Mouse (Mus musculus): Measurements from ENCODE around the gene Cyp46a1. TPM values are rescaled to one million over a fixed set of nuclear protein-coding genes. Genes with fewer than 3 reads are reported as not detected.

The Cyp46a1 gene
- polyA plus RNA-seq, 1 experiment from 2014 or later = 6.3 TPM

- Histone ChIP-seq H3K27me3 (peaks cover 53% of the 10 kb centered on the region), H3K4me2 (no peak overlapping the region), H3K9me3 (no peaks in the 10 kb centered on the region), H3K27ac (no peak overlapping the region), H3K9ac (no peak overlapping the region), H3K36me3 (no peaks in the 10 kb centered on the region), H3K4me3 (no peak overlapping the region), H3K4me1 (peaks cover 16% of the 10 kb centered on the region)
- 44% methylated on average over 10 of the region's 10 CpGs for WGBS
- no peak for ATAC-seq (ENCODE audit: insufficient number of reproducible peaks, low FRiP score, low TSS enrichment, low read depth)
Observed at GRCm38 (mm10) chr12:108315818-108316217, 18.4 kb upstream of the Cyp46a1 start.

GRCm38 (mm10) chr12:108316655-108317054 lies 17.5 kb upstream of the Cyp46a1 start:
- Histone ChIP-seq H3K4me3 (no peak overlapping the region), H3K36me3 (no peaks in the 10 kb centered on the region), H3K4me1 (peaks cover 16% of the 10 kb centered on the region), H3K9me3 (no peaks in the 10 kb centered on the region), H3K27ac (no peak overlapping the region), H3K4me2 (no peak overlapping the region), H3K9ac (no peak overlapping the region), H3K27me3 (peaks cover 60% of the 10 kb centered on the region)
- WGBS = 30% methylated on average over 6 of the region's 6 CpGs
- ATAC-seq (ENCODE audit: insufficient number of reproducible peaks, low FRiP score, low TSS enrichment, low read depth) = no peak

- Histone ChIP-seq H3K4me3 (no peak overlapping the region), H3K36me3 (no peaks in the 10 kb centered on the region), H3K27me3 (peaks cover 63% of the 10 kb centered on the region), H3K4me1 (peaks cover 16% of the 10 kb centered on the region), H3K9me3 (no peaks in the 10 kb centered on the region), H3K9ac (no peak overlapping the region), H3K27ac (no peak overlapping the region), H3K4me2 (no peak overlapping the region)
- WGBS = 10% methylated on average over 9 of the region's 9 CpGs
- ATAC-seq (ENCODE audit: insufficient number of reproducible peaks, low FRiP score, low TSS enrichment, low read depth) = no peak
Observed at GRCm38 (mm10) chr12:108317201-108317738, 16.9 kb upstream of the Cyp46a1 start.

- Histone ChIP-seq H3K4me1 (peaks cover 16% of the 10 kb centered on the region), H3K9me3 (no peaks in the 10 kb centered on the region), H3K9ac (no peak overlapping the region), H3K27me3 (peaks cover 63% of the 10 kb centered on the region), H3K4me2 (peak overlapping the region; percentile 11; the same call in 1 of the 2 replicates), H3K36me3 (no peaks in the 10 kb centered on the region), H3K27ac (no peak overlapping the region), H3K4me3 (no peak overlapping the region)
- WGBS = 16% methylated on average over 18 of the region's 18 CpGs
- ATAC-seq (ENCODE audit: insufficient number of reproducible peaks, low FRiP score, low TSS enrichment, low read depth) = no peak
Observed at GRCm38 (mm10) chr12:108317826-108318430, 16.3 kb upstream of the Cyp46a1 start.

- Histone ChIP-seq H3K36me3 (no peaks in the 10 kb centered on the region), H3K9me3 (no peaks in the 10 kb centered on the region), H3K4me1 (peaks cover 16% of the 10 kb centered on the region), H3K27me3 (peaks cover 63% of the 10 kb centered on the region), H3K9ac (no peak overlapping the region), H3K27ac (no peak overlapping the region), H3K4me2 (peak overlapping the region; percentile 11), H3K4me3 (no peak overlapping the region)
- 7% methylated on average over 37 of the region's 37 CpGs for WGBS
- no peak for ATAC-seq (ENCODE audit: insufficient number of reproducible peaks, low FRiP score, low TSS enrichment, low read depth)
Observed at GRCm38 (mm10) chr12:108318499-108318898, 15.7 kb upstream of the Cyp46a1 start.

- H3K36me3 ChIP-seq = no peaks in the 10 kb centered on the region
- H3K9ac ChIP-seq = no peak overlapping the region
- H3K9me3 ChIP-seq = no peaks in the 10 kb centered on the region
- no peak overlapping the region for H3K4me3 ChIP-seq
- H3K27me3 ChIP-seq = peaks cover 63% of the 10 kb centered on the region
- no peak overlapping the region for H3K27ac ChIP-seq
- peaks cover 16% of the 10 kb centered on the region for H3K4me1 ChIP-seq
- no peak overlapping the region for H3K4me2 ChIP-seq
- ATAC-seq (ENCODE audit: insufficient number of reproducible peaks, low FRiP score, low TSS enrichment, low read depth) = no peak
- WGBS = 22% methylated on average over 8 of the region's 8 CpGs
Observed at GRCm38 (mm10) chr12:108320096-108320495, 14.1 kb upstream of the Cyp46a1 start.

- Histone ChIP-seq H3K27ac (no peak overlapping the region), H3K4me3 (no peak overlapping the region), H3K27me3 (peaks cover 54% of the 10 kb centered on the region), H3K4me2 (no peak overlapping the region), H3K4me1 (peaks cover 14% of the 10 kb centered on the region), H3K36me3 (no peaks in the 10 kb centered on the region), H3K9ac (no peak overlapping the region), H3K9me3 (no peaks in the 10 kb centered on the region)
- WGBS = 54% methylated on average over 5 of the region's 5 CpGs
- no peak for ATAC-seq (ENCODE audit: insufficient number of reproducible peaks, low FRiP score, low TSS enrichment, low read depth)
Observed at GRCm38 (mm10) chr12:108326401-108326800, 7.8 kb upstream of the Cyp46a1 start.

- Histone ChIP-seq H3K27me3 (peaks cover 54% of the 10 kb centered on the region), H3K4me1 (peaks cover 17% of the 10 kb centered on the region), H3K4me3 (peak overlapping the region; percentile 43), H3K4me2 (peak overlapping the region; percentile 74), H3K27ac (no peak overlapping the region), H3K9ac (peak overlapping the region; percentile 23; the same call in 1 of the 2 replicates), H3K36me3 (no peaks in the 10 kb centered on the region), H3K9me3 (no peaks in the 10 kb centered on the region)
- WGBS = under 1% methylated on average over 66 of the region's 66 CpGs
- ATAC-seq (ENCODE audit: insufficient number of reproducible peaks, low FRiP score, low TSS enrichment, low read depth) = 0 out of 2 replicates have a peak, but pooled peaks have one; percentile 31
Observed at GRCm38 (mm10) chr12:108327889-108328491, 6.2 kb upstream of the Cyp46a1 start.

- Histone ChIP-seq H3K9ac (no peak overlapping the region), H3K4me2 (peak overlapping the region; percentile 99), H3K27ac (0 out of 2 replicates have a peak overlapping the region, but pooled peaks have one; percentile 78), H3K9me3 (no peaks in the 10 kb centered on the region), H3K4me3 (peak overlapping the region; percentile 67), H3K4me1 (peaks cover 26% of the 10 kb centered on the region), H3K36me3 (no peaks in the 10 kb centered on the region), H3K27me3 (peaks cover 47% of the 10 kb centered on the region)
- ATAC-seq (ENCODE audit: insufficient number of reproducible peaks, low FRiP score, low TSS enrichment, low read depth) = no peak
- WGBS = under 1% methylated on average over 16 of the region's 16 CpGs
Observed at GRCm38 (mm10) chr12:108333056-108333455, 1.1 kb upstream of the Cyp46a1 start.

- peaks cover 22% of the 10 kb centered on the region for H3K4me1 ChIP-seq
- peak; percentile 7; the same call in 1 of the 2 replicates for ATAC-seq (ENCODE audit: insufficient number of reproducible peaks, low FRiP score, low TSS enrichment, low read depth)
- H3K9me3 ChIP-seq = no peaks in the 10 kb centered on the region
- 0 out of 2 replicates have a peak overlapping the region, but pooled peaks have one; percentile 0 for H3K9ac ChIP-seq
- no peaks in the 10 kb centered on the region for H3K36me3 ChIP-seq
- H3K27ac ChIP-seq = peak overlapping the region; percentile 78
- WGBS = under 1% methylated on average over 22 of the region's 22 CpGs
- peak overlapping the region; percentile 99 for H3K4me2 ChIP-seq
- peak overlapping the region; percentile 67 for H3K4me3 ChIP-seq
- H3K27me3 ChIP-seq = peaks cover 43% of the 10 kb centered on the region
Observed at GRCm38 (mm10) chr12:108333481-108333882, 699 bp upstream of the Cyp46a1 start.

GRCm38 (mm10) chr12:108334529-108334928 lies 348 bp downstream of the Cyp46a1 start:
- peak overlapping the region; percentile 57; the same call in 1 of the 2 replicates for H3K9ac ChIP-seq
- peak overlapping the region; percentile 99 for H3K4me2 ChIP-seq
- 0 out of 2 replicates have a peak overlapping the region, but pooled peaks have one; percentile 50 for H3K27ac ChIP-seq
- peak overlapping the region; percentile 67 for H3K4me3 ChIP-seq
- peaks cover 23% of the 10 kb centered on the region for H3K4me1 ChIP-seq
- no peak; the same call in 1 of the 2 replicates for ATAC-seq (ENCODE audit: insufficient number of reproducible peaks, low FRiP score, low TSS enrichment, low read depth)
- peaks cover 33% of the 10 kb centered on the region for H3K27me3 ChIP-seq
- 2% methylated on average over 32 of the region's 32 CpGs for WGBS
- H3K36me3 ChIP-seq = no peaks in the 10 kb centered on the region
- H3K9me3 ChIP-seq = no peaks in the 10 kb centered on the region

- no peak overlapping the region for H3K4me2 ChIP-seq
- no peak overlapping the region for H3K9ac ChIP-seq
- 23% methylated on average over 14 of the region's 14 CpGs for WGBS
Observed at GRCm38 (mm10) chr12:108338572-108339190, 4.5 kb downstream of the Cyp46a1 start.

More at GRCm38 (mm10) chr12:108338572-108339190, 4.5 kb downstream of the Cyp46a1 start:
- ATAC-seq (ENCODE audit: insufficient number of reproducible peaks, low FRiP score, low TSS enrichment, low read depth) = no peak
- Histone ChIP-seq H3K36me3 (no peaks in the 10 kb centered on the region), H3K4me1 (peaks cover 13% of the 10 kb centered on the region), H3K9me3 (no peaks in the 10 kb centered on the region), H3K27ac (no peak overlapping the region), H3K27me3 (peaks cover 16% of the 10 kb centered on the region), H3K4me3 (no peak overlapping the region)

Measured in limb, embryonic 15.5 days (tissue).